Mouse (Mus musculus) ES-Bruce4 (cell line): ENCODE measurements around the gene Palm3.

Experiments
- CTCF ChIP-seq: IDR thresholded peaks from one replicate; pipeline ENCODE4 v1.8.1; 2011; ENCODE audit warnings: low read depth, low read length
- EP300 ChIP-seq: IDR thresholded peaks from 2 replicates; pipeline ENCODE4 v1.6.1; 2011; ENCODE audit warnings: low read depth, low read length; ENCODE audit not compliant: insufficient read depth
- POLR2A ChIP-seq: IDR thresholded peaks from one replicate; pipeline ENCODE4 v1.8.1; 2011; ENCODE audit warnings: low read length; ENCODE audit not compliant: insufficient read depth

DNA sequence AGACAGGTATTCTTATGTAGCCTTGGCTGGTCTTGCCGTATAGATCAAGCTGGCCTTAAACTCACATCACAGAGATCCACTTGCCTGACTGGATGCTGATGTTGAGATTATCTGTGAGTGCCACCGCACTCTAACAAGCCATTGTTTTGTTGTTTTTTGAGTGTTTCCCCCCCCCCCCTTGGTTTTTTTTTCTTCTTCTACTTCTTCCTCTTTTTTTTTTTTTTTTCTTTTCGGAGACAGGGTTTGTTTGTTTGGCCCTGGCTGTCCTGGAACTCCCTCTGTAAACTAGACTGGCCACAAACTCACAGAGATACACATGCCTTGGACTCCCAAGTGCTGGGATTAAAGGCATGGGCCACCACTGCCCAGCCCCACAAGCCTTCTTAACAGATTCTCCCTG lies 27.2 kb upstream of the Palm3 start:
- TF ChIP-seq CTCF (no peak), POLR2A (no peak), EP300 (no peak)
